Mouse (Mus musculus) brain, embryonic 14.5 days (tissue): Measurements from ENCODE around the gene Itpr1. TPM values are rescaled to one million over a fixed set of nuclear protein-coding genes. Genes with fewer than 3 reads are reported as not detected.

Experiments
- DNase-seq: peaks from one replicate; pipeline ENCODE4 v3.0.0-alpha.2; 2011; ENCODE audit warnings: low read depth
- CTCF ChIP-seq: fragments of 200-500 bp; IDR thresholded peaks from 2 replicates; pipeline ENCODE4 v1.5.1; 2012; ENCODE audit warnings: inconsistent platforms, mild to moderate bottlenecking, moderate library complexity, borderline replicate concordance; ENCODE audit not compliant: insufficient read depth, insufficient read length; ENCODE audit errors: extremely low read depth
- POLR2A ChIP-seq: fragments of 200-500 bp; IDR thresholded peaks from 2 replicates; pipeline ENCODE4 v1.6.1; 2012; ENCODE audit warnings: mild to moderate bottlenecking, inconsistent platforms, borderline replicate concordance; ENCODE audit not compliant: poor library complexity, insufficient read depth, insufficient read length, severe bottlenecking; ENCODE audit errors: extremely low read depth
- polyA plus RNA-seq: library from polyadenylated mRNA; depleted of rRNA; stranded (reverse); fragments of >200 nt; gene quantifications from 2 replicates; pipeline ENCODE4 v1.2.3, GENCODE M21; 2012

Gene Itpr1
- polyA plus RNA-seq, 1 experiment: 9.9 TPM

GRCm38 (mm10) chr6:108415847-108416246, 203.0 kb downstream of the Itpr1 start:
- no peak for DNase-seq
- TF ChIP-seq CTCF (no peak), POLR2A (no peak)

GRCm38 (mm10) chr6:108417508-108417907, 204.6 kb downstream of the Itpr1 start:
- peak; percentile 86 for DNase-seq
- TF ChIP-seq CTCF: peak; percentile 90
- no peak for TF ChIP-seq POLR2A

GRCm38 (mm10) chr6:108418218-108418617, 205.3 kb downstream of the Itpr1 start:
- TF ChIP-seq CTCF (no peak), POLR2A (no peak)
- no peak for DNase-seq

- peak; percentile 47 for DNase-seq
Observed at GRCm38 (mm10) chr6:108424749-108425584, 212.1 kb downstream of the Itpr1 start.

GRCm38 (mm10) chr6:108426789-108427188, 213.9 kb downstream of the Itpr1 start:
- DNase-seq: peak; percentile 97
- TF ChIP-seq CTCF: peak; percentile 73
- no peak for TF ChIP-seq POLR2A

More at GRCm38 (mm10) chr6:108424749-108425584, 212.1 kb downstream of the Itpr1 start:
- TF ChIP-seq CTCF (no peak), POLR2A (no peak)

- DNase-seq: no peak
- TF ChIP-seq POLR2A (no peak), CTCF (no peak)
Observed at GRCm38 (mm10) chr6:108428383-108428782, 215.5 kb downstream of the Itpr1 start.

GRCm38 (mm10) chr6:108429950-108430349, 217.1 kb downstream of the Itpr1 start:
- no peak for TF ChIP-seq CTCF
- DNase-seq: no peak

GRCm38 (mm10) chr6:108431193-108431592, 218.3 kb downstream of the Itpr1 start:
- TF ChIP-seq CTCF (no peak), POLR2A (no peak)
- no peak for DNase-seq

- DNase-seq: no peak
- TF ChIP-seq CTCF (no peak), POLR2A (no peak)
Observed at GRCm38 (mm10) chr6:108432836-108433235, 219.9 kb downstream of the Itpr1 start.

GRCm38 (mm10) chr6:108434816-108435215, 221.9 kb downstream of the Itpr1 start:
- no peak for DNase-seq
- TF ChIP-seq POLR2A (no peak), CTCF (no peak)

GRCm38 (mm10) chr6:108435467-108435866, 222.6 kb downstream of the Itpr1 start:
- DNase-seq: peak; percentile 51
- TF ChIP-seq POLR2A (no peak), CTCF (no peak)

GRCm38 (mm10) chr6:108436608-108437007, 223.7 kb downstream of the Itpr1 start:
- TF ChIP-seq POLR2A: no peak
- no peak for TF ChIP-seq CTCF

More at GRCm38 (mm10) chr6:108436608-108437007, 223.7 kb downstream of the Itpr1 start:
- no peak for DNase-seq
